Mouse (Mus musculus) E14TG2a.4 (cell line): ENCODE results near the gene Tex36.

ENCODE experiments used
- CTCF ChIP-seq: conservative IDR thresholded peaks from 2 replicates; pipeline ENCODE4 v1.5.1; 2014; ENCODE audit warnings: low read length
- NANOG ChIP-seq: IDR thresholded peaks from 2 replicates; pipeline ENCODE4 v1.6.1; 2014; ENCODE audit warnings: borderline replicate concordance, low read length, mixed read lengths
- POU5F1 ChIP-seq: IDR thresholded peaks from 2 replicates; pipeline ENCODE4 v1.6.1; 2014; ENCODE audit warnings: low read length, borderline replicate concordance

DNA sequence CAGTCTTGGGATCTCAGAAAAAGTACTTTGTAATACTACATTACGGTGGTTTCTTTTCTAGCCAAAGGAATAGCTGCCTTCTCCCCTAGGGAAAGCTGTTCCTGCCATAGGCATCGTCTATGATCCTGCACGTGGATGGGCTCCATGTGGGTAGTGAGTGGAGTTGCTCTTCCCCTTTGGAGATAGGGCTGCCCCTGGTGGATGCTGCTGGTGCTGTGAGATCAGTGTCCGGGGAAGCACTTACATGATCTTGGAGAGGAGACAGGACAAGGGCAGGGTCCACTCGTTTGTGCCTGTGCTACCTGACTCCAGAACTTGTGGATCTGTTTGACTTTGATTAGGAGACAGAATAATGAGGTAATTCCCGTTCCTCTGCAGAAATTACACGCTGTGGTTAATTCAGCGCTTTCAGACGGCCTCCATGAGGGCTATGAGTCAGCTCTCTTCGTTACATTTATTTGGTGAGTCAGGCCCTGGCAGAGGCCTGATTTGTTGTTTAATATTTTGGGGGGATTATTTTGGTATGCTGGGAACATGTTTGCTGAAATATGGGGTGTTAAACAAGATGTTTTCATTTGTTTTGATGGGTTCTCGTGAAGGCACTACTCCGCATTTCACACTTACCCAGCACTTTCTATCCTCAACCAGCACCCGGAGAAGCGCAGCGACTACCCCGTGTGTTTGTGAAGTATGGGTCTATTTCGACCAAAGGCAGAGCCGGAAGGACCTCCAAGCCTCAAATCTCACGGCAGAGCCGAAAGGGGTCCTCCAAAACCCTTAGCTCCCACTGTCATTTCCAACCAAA is 22.3 kb downstream of the Tex36 start:
- TF ChIP-seq CTCF (peak; percentile 8; the same call in 1 of the 2 replicates), NANOG (no peak), POU5F1 (no peak)
